Mouse (Mus musculus) ES-Bruce4 (cell line): ENCODE results near the gene Iqcg.

ENCODE experiments used
- CTCF ChIP-seq: IDR thresholded peaks from one replicate; pipeline ENCODE4 v1.8.1; 2011; ENCODE audit warnings: low read depth, low read length
- POLR2A ChIP-seq: IDR thresholded peaks from one replicate; pipeline ENCODE4 v1.8.1; 2011; ENCODE audit warnings: low read length; ENCODE audit not compliant: insufficient read depth

DNA sequence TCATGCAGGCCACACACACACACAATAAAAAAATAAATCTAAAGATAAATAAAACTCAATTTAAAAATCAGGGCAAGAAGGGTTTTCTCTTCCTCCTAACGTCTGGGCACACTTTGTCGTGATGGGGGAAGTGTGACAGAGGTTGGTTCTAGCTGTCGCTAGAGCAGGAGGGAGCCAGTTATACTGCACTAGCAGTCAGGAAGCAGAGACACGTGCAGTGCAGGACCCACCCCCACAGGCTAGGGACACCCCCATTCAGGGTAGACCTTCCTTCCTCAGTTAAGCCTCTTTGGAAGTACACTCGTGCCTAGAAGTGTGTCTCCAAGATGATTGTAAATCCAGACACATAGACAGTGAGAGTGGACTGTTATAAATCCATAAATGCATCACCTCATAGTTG is 18.9 kb upstream of the Iqcg start:
- TF ChIP-seq CTCF (no peak), POLR2A (no peak)
